Mouse (Mus musculus) right cerebral cortex, postnatal 14 days (tissue): Measurements from ENCODE around the gene Tsr1.

Experiments used
- DNase-seq: peaks from one replicate; pipeline ENCODE4 v3.0.0; 2022

The Tsr1 gene

GRCm38 (mm10) chr11:74898517-74898827, 601 bp downstream of the Tsr1 start:
- DNase-seq = no peak

- DNase-seq = no peak
These were observed 3.7 kb downstream of the Tsr1 start for GRCm38 (mm10) chr11:74901555-74901954.

DNA sequence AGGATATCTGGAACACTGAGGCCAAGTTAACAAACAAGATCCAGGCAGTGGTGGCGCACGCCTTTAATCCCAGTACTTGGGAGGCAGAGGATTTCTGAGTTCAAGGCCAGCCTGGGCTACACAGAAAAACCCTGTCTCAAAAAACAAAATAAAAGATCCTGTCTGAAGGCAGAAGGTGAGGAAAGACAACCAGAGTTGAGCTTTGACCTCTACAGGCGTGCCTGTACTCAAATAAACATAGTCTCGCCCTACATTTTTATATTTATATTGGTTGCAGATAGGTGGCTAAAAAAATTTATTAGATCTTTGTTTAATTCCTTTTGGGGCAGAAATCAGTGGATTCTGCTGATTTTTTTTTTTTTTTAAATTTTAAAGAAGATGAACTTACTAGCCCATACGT, 4.5 kb downstream of the Tsr1 start:
- DNase-seq = no peak

DNA sequence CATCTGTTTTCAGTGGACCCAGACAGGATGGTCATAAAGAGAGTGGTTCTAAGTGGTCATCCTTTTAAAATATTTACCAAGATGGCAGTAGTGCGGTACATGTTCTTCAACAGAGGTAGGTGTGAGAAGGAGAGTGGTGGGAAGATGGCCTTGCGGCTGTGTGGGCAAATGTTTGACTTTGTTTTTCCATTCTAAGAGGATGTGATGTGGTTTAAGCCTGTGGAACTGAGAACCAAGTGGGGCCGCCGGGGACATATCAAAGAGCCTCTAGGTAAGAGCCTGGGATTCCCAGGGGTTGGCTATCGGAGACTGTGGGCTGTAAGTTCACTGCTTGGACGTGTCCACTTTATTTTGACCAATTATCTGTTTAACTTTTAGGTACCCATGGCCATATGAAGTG, 10.0 kb downstream of the Tsr1 start:
- no peak for DNase-seq

DNA sequence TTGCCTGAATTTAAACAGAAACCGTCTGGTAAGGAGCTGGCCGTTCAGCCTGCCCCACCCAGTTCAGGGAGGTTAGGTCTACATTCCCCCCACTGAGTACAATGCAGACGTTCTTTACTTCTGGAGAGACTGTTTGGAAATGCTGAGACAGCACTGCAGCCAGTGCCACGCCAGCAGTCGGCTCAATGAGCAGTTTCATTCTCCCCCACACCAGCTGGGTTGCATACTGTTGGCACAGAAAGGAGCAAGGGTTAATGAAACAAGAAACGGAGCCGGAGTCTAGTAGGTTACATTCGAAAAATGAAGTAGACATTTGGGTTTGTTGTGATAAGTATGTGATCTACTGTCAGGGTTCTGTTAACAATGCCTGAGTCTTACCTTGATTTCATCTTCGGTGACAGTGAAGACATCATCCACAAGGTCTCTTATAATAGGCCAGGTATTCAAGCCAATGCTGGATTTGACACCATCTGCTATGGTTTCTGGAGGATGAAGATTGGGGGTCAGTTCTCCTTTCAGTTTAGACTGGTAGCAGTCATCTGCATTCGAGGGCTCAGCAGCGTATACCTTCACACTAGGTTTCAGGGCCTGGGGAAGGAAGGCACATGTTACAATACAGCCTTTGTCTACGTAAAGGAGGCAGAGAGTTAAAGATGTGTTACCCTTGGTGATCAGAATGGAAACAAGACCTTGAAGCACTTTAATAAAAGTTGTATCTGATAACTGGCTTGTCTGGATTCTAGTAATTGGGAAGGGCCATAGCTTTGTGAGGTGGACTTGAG, 10.9 kb downstream of the Tsr1 start:
- DNase-seq = no peak

- DNase-seq = no peak
These were observed 12.1 kb downstream of the Tsr1 start for GRCm38 (mm10) chr11:74909978-74910377.

DNA sequence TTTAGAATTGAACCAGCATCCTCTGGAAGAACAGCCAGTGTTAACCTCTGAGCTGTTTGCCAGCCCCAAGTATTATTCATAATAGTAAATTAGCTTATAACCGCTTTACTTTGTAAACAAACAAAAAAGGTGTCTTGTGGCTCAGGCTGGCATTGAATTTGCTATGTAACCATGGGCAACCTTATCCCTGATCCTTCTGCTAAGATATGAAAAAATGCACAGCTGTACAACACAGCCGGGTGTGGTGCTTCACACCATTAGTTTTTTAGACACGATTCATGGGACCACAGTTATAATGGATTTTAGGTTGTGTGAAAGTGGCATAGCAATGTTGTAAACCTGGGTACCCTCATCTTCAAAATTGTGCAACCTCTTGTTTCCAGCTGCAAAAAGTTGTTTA, 14.6 kb downstream of the Tsr1 start:
- DNase-seq = no peak

DNA sequence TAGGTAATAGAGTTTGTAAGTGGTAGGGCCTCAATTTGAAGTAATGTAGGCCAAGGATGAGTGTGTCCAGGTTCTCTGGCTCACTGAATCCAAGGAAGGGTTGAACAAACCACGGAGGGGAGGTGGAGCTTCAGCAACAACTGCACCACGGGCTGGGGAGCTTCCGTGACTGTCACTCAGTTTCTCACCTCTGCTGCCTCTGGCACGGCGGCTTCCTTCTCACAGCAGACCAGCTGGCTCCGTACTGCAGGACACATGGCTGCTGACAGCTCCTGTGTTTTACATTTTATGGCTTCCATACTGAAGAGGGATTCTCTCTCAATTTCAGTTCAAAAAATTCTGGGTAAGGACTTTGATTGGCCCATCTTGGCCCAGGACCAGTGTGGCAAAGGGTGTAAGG, 21.4 kb downstream of the Tsr1 start:
- DNase-seq = peak; percentile 19

- DNase-seq = peak; percentile 14
These were observed 26.3 kb downstream of the Tsr1 start for GRCm38 (mm10) chr11:74924149-74924548.

DNA sequence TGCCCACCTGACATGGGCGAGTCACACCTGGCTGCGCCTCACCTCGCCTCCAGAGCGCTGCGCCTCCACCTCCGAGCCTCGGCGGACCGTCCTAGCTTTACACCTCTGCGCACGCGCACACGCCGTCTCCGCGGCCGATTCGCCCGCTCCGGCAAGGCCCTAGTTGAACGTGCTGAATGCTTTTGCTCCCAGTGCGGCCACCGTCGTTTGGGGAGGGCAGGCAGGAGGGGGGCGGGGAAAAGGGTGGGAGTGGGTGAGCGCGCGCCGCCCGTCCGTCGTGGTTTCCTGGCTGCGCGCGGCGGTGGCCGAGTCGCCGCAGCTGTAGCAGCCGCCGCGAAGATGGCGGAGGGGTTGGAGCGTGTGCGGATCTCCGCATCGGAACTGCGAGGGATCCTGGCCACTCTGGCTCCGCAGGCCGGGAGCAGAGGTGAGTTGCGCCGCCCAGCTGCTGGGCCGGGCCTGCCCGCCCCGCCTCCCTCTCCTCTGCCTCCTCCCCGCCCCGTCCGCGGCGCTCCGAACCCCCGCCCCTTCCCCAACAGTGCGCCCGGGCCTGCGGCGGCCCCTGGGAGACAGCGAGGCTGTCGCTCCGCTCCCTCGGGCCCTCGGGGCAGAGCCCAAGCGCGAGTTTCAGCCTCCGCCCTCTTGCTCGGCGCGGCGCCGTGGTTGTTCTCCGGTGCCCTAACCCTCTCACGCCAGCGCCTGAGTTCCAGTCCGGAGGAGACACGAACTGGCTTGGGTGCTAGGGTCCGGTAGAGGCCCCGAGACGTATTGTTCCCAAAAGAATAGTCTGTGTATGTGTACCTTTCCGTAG, 27.9 kb downstream of the Tsr1 start, which contains the start of the genes Smg6 and Srr:
TSS of gene Smg6 (plus strand) at position 247 of the 811 bp plus-strand sequence.
TSS of gene Srr (minus strand) at position 372 of the 811 bp plus-strand sequence.
- DNase-seq = peak; percentile 95

DNA sequence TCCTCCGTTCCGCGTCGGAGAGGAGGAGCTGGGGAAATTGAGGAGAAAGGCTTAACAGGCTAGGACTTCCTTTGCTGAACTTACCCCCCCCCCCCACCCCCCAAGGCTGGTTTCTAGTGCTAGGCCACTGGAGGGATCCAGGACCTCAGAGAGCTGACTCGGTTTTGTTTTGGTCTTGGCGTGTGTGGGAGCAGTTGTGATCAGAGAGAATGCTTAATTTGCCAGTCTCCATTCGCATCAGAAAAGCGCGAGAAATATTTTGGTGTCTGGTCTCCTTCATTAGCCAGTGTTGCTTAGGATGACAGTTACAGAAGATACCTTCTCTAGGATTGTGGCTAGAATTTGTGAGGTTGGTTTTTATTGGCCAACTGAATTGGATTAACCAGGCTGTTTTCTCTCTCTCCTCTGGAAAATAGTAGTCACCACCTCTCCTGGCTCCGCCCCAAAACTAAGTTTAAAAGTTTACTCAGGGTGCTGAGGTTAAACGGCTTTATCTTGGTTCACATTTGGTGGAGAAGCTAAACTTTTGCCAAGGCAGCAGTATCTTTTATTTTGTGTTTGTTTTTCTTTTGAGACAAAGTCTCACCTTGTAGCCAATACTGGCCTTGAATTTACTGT, 28.6 kb downstream of the Tsr1 start:
- no peak for DNase-seq

DNA sequence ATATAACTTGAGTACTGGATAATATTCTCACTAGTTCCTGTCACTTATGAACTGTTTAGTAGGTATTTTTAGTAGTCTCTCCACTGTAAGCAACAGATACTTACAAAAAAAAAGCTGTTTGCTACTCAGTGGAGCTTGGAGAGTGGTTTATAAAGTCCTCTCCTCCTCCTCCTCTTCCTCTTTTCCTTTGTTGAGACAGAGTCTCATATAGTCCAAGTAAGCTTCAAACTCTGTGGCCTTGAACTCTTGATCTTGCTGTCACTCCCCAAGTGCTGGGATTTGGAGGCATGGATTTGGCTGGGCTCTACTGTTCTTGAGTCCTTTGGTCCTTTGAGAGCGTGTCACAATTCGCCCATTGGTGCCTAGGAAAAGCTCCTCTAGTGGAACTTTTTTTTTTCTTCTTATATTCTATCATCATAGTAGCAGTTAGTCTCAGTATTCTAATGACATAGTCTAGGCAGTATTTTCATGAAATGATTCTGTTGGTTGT, 29.4 kb downstream of the Tsr1 start:
- no peak for DNase-seq

GRCm38 (mm10) chr11:74929111-74929510, 31.2 kb downstream of the Tsr1 start:
- DNase-seq = no peak

DNA sequence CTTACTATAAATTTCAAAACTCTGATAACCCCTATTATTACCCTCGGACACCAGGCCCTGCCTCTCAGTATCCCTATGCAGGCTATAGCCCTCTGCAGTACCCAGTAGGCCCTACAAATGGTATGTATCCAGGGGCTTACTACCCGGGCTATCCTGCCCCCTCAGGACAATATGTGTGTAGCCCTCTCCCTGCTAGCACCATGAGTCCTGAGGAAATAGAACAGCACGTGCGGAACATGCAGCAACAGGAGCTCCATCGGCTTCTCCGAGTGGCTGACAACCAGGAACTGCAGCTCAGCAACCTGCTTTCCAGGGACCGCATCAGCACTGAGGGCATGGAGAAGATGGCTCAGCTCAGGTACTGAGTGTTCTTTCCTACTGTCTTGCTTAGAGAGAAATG, 32.5 kb downstream of the Tsr1 start:
- no peak for DNase-seq

DNA sequence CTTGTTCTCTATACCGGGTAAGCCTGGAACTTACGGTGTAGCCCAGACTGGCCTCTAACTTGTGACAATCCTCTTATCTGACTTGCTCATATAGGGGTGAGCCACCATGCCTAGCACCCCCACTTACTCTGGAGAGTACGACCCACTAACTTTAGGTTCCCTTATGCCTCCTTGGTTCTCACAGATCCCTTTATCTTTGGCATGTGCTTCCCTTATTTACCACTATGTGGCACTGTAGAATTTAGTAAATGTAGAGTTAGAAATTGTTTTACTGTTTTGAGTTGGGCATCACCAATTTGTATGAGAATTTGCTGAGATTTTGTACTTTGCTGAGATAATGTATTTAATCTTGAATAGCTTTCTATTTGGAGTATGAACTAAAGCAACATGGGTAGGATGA, 48.5 kb downstream of the Tsr1 start:
- no peak for DNase-seq

GRCm38 (mm10) chr11:74954901-74955300, 57.0 kb downstream of the Tsr1 start:
- DNase-seq = no peak

DNA sequence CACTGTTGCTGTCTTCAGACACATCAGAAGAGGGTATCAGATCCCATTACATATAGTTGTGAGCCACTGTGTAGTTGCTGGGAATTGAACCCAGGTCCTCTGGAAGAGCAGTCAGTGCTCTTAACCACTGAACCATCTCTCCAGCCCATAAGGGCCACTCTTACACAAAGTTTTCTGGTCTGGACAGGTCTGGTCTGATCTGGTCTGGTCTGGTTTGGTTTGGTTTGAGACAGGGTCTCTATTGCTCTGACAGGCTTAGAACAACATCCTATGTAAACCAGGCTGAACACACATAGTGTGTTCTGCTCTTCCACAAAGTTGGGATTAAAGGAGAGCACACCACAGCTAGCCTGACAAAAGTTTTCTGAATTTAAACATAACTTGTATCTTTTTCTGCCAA, 58.1 kb downstream of the Tsr1 start:
- no peak for DNase-seq

DNA sequence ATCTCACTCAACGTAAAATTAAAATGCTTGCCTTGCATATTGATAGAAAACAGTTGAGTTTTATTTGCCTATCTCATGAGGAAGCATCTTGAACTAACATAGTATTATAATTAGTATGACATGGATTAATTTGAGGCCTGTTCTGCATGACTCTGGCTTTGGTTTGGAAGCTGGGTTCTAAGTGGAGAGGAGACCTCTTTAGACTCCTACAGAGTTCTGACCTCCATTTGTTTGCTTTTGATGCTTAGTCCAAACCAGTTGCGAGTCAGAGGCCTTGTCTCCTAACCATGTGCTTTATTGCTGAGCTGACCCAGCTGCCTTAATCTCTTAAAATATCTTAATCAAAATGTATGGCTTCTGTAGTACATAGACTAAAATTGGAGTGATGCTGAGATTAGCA, 59.7 kb downstream of the Tsr1 start:
- DNase-seq = no peak
